Mouse (Mus musculus) liver, embryonic 14.5 days (tissue): ENCODE data around the gene Proca1.

ENCODE experiments used
- CTCF ChIP-seq: IDR thresholded peaks from 2 replicates; pipeline ENCODE4 v1.5.1; 2016; ENCODE audit warnings: antibody characterized with exemption, low read depth, control low read depth
- EP300 ChIP-seq: IDR thresholded peaks from 2 replicates; pipeline ENCODE4 v1.6.1; 2016; ENCODE audit warnings: antibody characterized with exemption, low read depth

DNA sequence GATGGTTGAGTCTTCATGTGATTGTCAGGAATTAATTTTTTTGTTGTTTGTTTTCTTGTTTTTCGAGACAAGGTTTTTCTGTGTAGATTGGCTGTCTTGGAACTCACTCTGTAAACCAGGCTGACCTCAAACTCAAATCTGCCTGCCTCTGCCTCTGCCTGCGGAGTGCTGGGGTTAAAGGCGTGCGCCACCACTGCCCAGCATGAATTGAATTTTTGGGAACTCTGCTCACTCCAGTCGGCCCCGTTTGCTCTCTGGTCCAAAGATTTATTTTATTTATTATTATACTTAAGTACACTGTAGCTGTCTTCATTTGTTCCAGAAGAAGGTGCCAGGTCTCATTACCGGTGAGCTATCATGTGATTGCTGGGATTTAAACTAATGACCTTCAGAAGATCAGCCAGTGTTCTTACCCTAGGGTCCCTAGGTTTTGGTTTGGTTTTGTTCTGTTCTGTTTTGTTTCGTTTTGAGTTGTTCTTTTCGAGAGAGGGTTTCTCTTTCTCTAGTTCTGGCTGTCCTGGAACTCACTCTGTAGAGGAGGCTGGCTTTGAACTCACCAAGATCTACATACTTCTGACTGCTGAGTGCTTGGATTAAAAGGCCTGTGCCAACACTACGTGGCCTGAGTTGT lies 9.2 kb upstream of the Proca1 start:
- no peak for TF ChIP-seq CTCF
- TF ChIP-seq EP300: no peak
